Mouse (Mus musculus) CH12.LX (cell line): ENCODE measurements around the gene Treml4. TPM values are rescaled to one million over a fixed set of nuclear protein-coding genes. Genes with fewer than 3 reads are reported as not detected.

Experiments used
- DNase-seq: peaks from one replicate; pipeline ENCODE4 v3.0.0-alpha.2; 2013; ENCODE audit errors: extremely low read depth
- H3K27ac ChIP-seq: 2 replicates; pipeline ENCODE4 v1.5.1; 2012; ENCODE audit warnings: low read depth, mild to moderate bottlenecking, control low read depth, moderate library complexity; ENCODE audit not compliant: insufficient read depth
- H3K27me3 ChIP-seq: replicated peaks from 2 replicates; pipeline ENCODE3; 2012; ENCODE audit warnings: inconsistent platforms
- H3K36me3 ChIP-seq, 2 experiments: replicated peaks in 1 of 2; 2 replicates each; pipeline versions ENCODE3 to v1.6.1; 2012; ENCODE audit warnings: inconsistent platforms in 1 of 2, low read length in 1 of 2, mild to moderate bottlenecking in 1 of 2, mixed read lengths in 1 of 2, moderate library complexity in 1 of 2; ENCODE audit not compliant: control insufficient read depth in 1 of 2, insufficient read depth in 1 of 2
- H3K4me1 ChIP-seq, 2 experiments: 2 replicates each; pipeline ENCODE4 v1.6.1; 2012; ENCODE audit warnings: inconsistent platforms in 1 of 2, moderate library complexity in 1 of 2; ENCODE audit not compliant: insufficient read depth in 2 of 2, control insufficient read depth in 1 of 2
- H3K4me2 ChIP-seq: 2 replicates; pipeline ENCODE4 v1.6.1; 2012; ENCODE audit warnings: low read depth, mild to moderate bottlenecking, control low read depth; ENCODE audit not compliant: poor library complexity, insufficient read depth, severe bottlenecking
- H3K4me3 ChIP-seq, 3 experiments: fragments of 150-350 bp in 1 of 3; sonication (generic) in 1 of 3; replicated peaks in 1 of 3; 2 replicates each; pipeline versions ENCODE3 to v1.5.1; 2011 to 2012; ENCODE audit warnings: low read depth in 2 of 3, low read length in 2 of 3, mild to moderate bottlenecking in 2 of 3, moderate library complexity in 2 of 3, control low read depth in 1 of 3, improper control_type of control experiment in 1 of 3, inconsistent platforms in 1 of 3, mixed read lengths in 1 of 3; ENCODE audit not compliant: poor library complexity in 1 of 3
- H3K79me2 ChIP-seq: replicated peaks from 2 replicates; pipeline ENCODE4 v1.6.1; 2012; ENCODE audit warnings: mild to moderate bottlenecking, moderate library complexity; ENCODE audit not compliant: control insufficient read depth, poor library complexity, insufficient read depth, severe bottlenecking; ENCODE audit errors: extremely low read depth
- H3K9ac ChIP-seq: 2 replicates; pipeline ENCODE4 v1.6.1; 2012; ENCODE audit warnings: low read depth, mild to moderate bottlenecking, control low read depth, moderate library complexity; ENCODE audit not compliant: insufficient read depth
- H3K9me3 ChIP-seq: replicated peaks from 2 replicates; pipeline ENCODE3; 2012; ENCODE audit warnings: low read length, inconsistent platforms, mixed read lengths
- CHD1 ChIP-seq: IDR thresholded peaks from 2 replicates; pipeline ENCODE4 v1.6.1; 2012; ENCODE audit warnings: low read depth, low read length, improper control_type of control experiment, inconsistent platforms
- ELF1 ChIP-seq: IDR thresholded peaks from 2 replicates; pipeline ENCODE4 v1.6.1; 2014; ENCODE audit warnings: low read depth, mild to moderate bottlenecking, inconsistent platforms, low read length, improper control_type of control experiment
- EP300 ChIP-seq: IDR thresholded peaks from 2 replicates; pipeline ENCODE4 v1.6.1; 2011; ENCODE audit warnings: low read length, improper control_type of control experiment
- ETS1 ChIP-seq: conservative IDR thresholded peaks from 2 replicates; pipeline ENCODE4 v1.6.1; 2012; ENCODE audit warnings: low read depth, mild to moderate bottlenecking, inconsistent platforms, low read length, improper control_type of control experiment, moderate library complexity
- GABPA ChIP-seq: IDR thresholded peaks from 2 replicates; pipeline ENCODE4 v1.6.1; 2012; ENCODE audit warnings: low read depth, low read length, improper control_type of control experiment, inconsistent platforms; ENCODE audit not compliant: insufficient replicate concordance
- JUN ChIP-seq: IDR thresholded peaks from 2 replicates; pipeline ENCODE4 v1.6.1; 2011; ENCODE audit warnings: low read depth, mild to moderate bottlenecking, low read length, improper control_type of control experiment, moderate library complexity; ENCODE audit not compliant: insufficient read depth
- JUND ChIP-seq: conservative IDR thresholded peaks from 2 replicates; pipeline ENCODE4 v1.6.1; 2011; ENCODE audit warnings: low read depth, low read length, improper control_type of control experiment
- MAFK ChIP-seq: IDR thresholded peaks from 2 replicates; pipeline ENCODE4 v1.6.1; 2011; ENCODE audit warnings: low read length, improper control_type of control experiment; ENCODE audit not compliant: insufficient replicate concordance
- MAX ChIP-seq: IDR thresholded peaks from 2 replicates; pipeline ENCODE4 v1.6.1; 2011; ENCODE audit warnings: low read length, improper control_type of control experiment
- NELFE ChIP-seq: IDR thresholded peaks from 2 replicates; pipeline ENCODE4 v1.6.1; 2011; ENCODE audit warnings: low read depth, low read length, improper control_type of control experiment
- PAX5 ChIP-seq: IDR thresholded peaks from 2 replicates; pipeline ENCODE4 v1.6.1; 2012; ENCODE audit warnings: low read length, inconsistent platforms, mixed read lengths
- RCOR1 ChIP-seq: conservative IDR thresholded peaks from 2 replicates; pipeline ENCODE4 v1.6.1; 2012; ENCODE audit warnings: low read depth, mild to moderate bottlenecking, inconsistent platforms, low read length, improper control_type of control experiment
- SIN3A ChIP-seq: IDR thresholded peaks from 2 replicates; pipeline ENCODE4 v1.6.1; 2012; ENCODE audit warnings: low read length, improper control_type of control experiment, inconsistent platforms
- TCF12 ChIP-seq: IDR thresholded peaks from 2 replicates; pipeline ENCODE4 v1.6.1; 2014; ENCODE audit warnings: low read depth, mild to moderate bottlenecking, inconsistent platforms, low read length, improper control_type of control experiment
- ZNF384 ChIP-seq: IDR thresholded peaks from 2 replicates; pipeline ENCODE4 v1.6.1; 2012; ENCODE audit warnings: low read depth, low read length, improper control_type of control experiment, inconsistent platforms
- dilution Hi-C: fragments of 300-500 bp; cut with MboI; formaldehyde crosslinking; loops from 2 replicates; pipeline ENCODE4 v1.14.3; 2020; ENCODE audit warnings: low sequenced_read_pairs; ENCODE audit not compliant: extremely low pct_unique_long_range_greater_than_20kb, extremely low pct_ligation_motif_present
- in situ Hi-C: fragments of 300-500 bp; cut with MboI; formaldehyde crosslinking; loops from 3 replicates; pipeline ENCODE4 v1.14.3; 2019; ENCODE audit warnings: low sequenced_read_pairs, low pct_ligation_motif_present, low pct_unique_long_range_greater_than_20kb, mixed read lengths
- polyA plus RNA-seq: library from polyadenylated mRNA; unstranded; fragments of >175 nt; gene quantifications from 2 replicates; pipeline ENCODE4 v1.2.1, GENCODE M21; 2012; ENCODE audit warnings: low read depth; ENCODE audit not compliant: insufficient read length
- total RNA-seq, 2 experiments: library from RNA; depleted of rRNA; stranded (reverse); fragments of 300-350 nt in 1 of 2; fragments of >200 nt in 1 of 2; gene quantifications; 2 replicates each; pipeline ENCODE4 v1.2.3; 2012 to 2014

Treml4 gene
- total RNA-seq (2012; rRNA removed) (0.13 TPM in 1 of 2 replicates, not detected in the other), total RNA-seq (2014; rRNA removed) (0.22 and 0.55 TPM in 2 replicates), polyA plus RNA-seq (1.1 TPM in 2 replicates)

DNA sequence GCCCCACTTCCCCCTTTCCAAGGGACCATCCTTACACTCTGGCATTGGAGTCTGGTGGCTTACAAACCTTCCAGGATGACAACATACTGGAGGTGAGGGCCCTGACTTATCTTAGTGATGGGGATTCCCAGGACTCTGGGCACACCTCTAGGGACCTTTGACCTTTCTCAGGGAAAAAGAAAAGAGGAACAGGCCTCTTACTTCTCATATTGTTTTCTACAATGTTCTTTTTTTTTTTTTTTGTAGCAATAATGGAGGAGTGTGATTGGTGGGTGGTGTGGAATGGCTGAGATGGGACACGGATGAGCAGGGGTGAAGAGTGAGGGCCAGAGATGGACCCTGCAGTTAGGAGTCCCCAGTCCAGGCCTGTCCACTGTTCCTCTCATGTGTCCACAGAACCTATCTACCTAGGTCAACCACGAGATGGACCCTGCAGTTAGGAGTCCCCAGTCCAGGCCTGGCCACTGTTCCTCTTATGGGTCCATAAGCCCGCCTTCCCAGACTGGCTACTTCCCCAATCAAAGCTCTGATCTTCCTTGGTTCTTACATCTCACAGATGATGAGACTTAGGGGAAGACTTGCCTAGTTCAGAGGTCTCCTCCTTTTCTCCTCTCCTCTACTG, at the start of gene Treml4:
Gene Treml4, plus strand, starts transcription at position 555 of the 622 bp plus-strand sequence.
- Histone ChIP-seq H3K27ac (no peak within 1 kb of the TSS), H3K79me2 (no peaks in the 10 kb centered on the region), H3K27me3 (no peaks in the 10 kb centered on the region), H3K4me3 (no peak within 1 kb of the TSS), H3K4me1 (peaks cover 9 to 50% of the 10 kb centered on the region in 2 experiments; a peak in 2 of 4 replicates), H3K4me2 (no peak within 1 kb of the TSS), H3K9me3 (peaks cover 11% of the 10 kb centered on the region), H3K9ac (no peak within 1 kb of the TSS), H3K36me3 (no peaks in the 10 kb centered on the region)
- TF ChIP-seq ZNF384, result peak; percentile 66
- no peak for TF ChIP-seq SIN3A
- dilution Hi-C loops (no loop called here), in situ Hi-C loops (no loop called here)
- DNase-seq, result peak; percentile 23

DNA sequence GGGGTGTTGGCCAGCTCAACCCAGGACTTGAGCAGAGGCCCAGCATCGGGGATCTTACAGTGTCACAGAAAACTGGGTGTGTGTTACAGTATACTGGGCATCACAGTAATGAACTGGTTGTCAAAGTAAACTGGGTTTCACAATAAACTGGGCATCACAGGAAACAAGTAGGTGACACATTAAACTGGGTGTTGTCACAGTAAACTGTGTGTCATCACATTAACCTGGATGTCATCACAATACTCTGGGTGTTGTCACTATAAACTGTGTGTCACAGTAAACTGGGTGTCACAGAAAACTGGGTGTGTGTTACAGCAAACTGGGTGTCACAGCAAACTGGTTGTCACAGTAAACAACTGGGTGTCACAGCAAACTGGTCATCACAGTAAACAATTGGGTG, 48.7 kb upstream of the Treml4 start:
- in situ Hi-C loops, result no loop called here
- Histone ChIP-seq H3K4me2 (no peak overlapping the region), H3K27ac (no peak overlapping the region)

DNA sequence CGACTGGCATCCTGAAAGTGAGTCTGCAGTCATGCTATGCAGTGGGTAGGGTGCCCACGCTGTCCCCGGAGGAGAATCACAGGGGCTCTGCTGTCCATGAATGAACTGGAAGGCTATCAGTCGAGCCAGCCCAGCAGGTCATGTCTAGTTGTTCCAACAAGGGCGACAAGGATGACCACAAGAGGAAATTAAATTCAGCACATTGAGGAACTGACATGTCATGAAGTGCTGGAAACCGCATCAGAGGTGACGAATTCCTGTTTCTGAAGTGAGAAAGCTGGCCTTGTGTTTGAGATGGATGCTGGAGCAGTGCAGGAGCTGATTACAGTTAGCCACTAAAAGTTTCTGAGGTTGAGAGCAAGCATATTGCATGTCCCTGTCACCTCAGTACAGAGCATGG, 33.4 kb upstream of the Treml4 start:
- Histone ChIP-seq H3K27ac (no peak overlapping the region), H3K9me3 (no peaks in the 10 kb centered on the region), H3K4me3 (no peak overlapping the region), H3K4me1 (peaks cover 3 to 15% of the 10 kb centered on the region in 2 experiments)
- no peak for DNase-seq
- in situ Hi-C loops (no loop called here), dilution Hi-C loops (no loop called here)
- TF ChIP-seq PAX5 (no peak), MAFK (no peak)
- TF ChIP-seq, all 38 proteins: peak for 0
- H3K79me2 ChIP-seq, result no peaks in the 10 kb centered on the region
- H3K27me3 ChIP-seq, result no peaks in the 10 kb centered on the region
- H3K36me3 ChIP-seq, result no peaks in the 10 kb centered on the region
- H3K9ac ChIP-seq, result no peak overlapping the region
- no peak overlapping the region for H3K4me2 ChIP-seq

More for the DNA sequence above, 48.7 kb upstream of the Treml4 start:
- H3K36me3 ChIP-seq, result no peaks in the 10 kb centered on the region
- H3K9me3 ChIP-seq, result no peaks in the 10 kb centered on the region
- no peak for DNase-seq
- no peaks in the 10 kb centered on the region for H3K27me3 ChIP-seq
- H3K79me2 ChIP-seq, result no peaks in the 10 kb centered on the region
- TF ChIP-seq NELFE, result no peak
- TF ChIP-seq SIN3A, result no peak
- TF ChIP-seq ETS1, result no peak
- no peak for TF ChIP-seq MAX
- no peak for TF ChIP-seq RCOR1
- TF ChIP-seq GABPA, result no peak
- TF ChIP-seq ELF1, result no peak
- no peak for TF ChIP-seq TCF12
- TF ChIP-seq EP300, result no peak
- TF ChIP-seq MAFK, result no peak
- no peak for TF ChIP-seq CHD1
- TF ChIP-seq JUND, result no peak
- no peak for TF ChIP-seq JUN
- no peak for TF ChIP-seq PAX5
- TF ChIP-seq, all 38 proteins: peak for 0
- dilution Hi-C loops, result no loop called here
- Histone ChIP-seq H3K4me3 (no peak overlapping the region), H3K9ac (no peak overlapping the region), H3K4me1 (no peaks in the 10 kb centered on the region)
